Mouse (Mus musculus): ENCODE measurements around the gene Relt. TPM values are rescaled to one million over a fixed set of nuclear protein-coding genes. Genes with fewer than 3 reads are reported as not detected.

Relt gene
- 3.8 and 4.8 TPM in 2 replicates for polyA plus RNA-seq (2015; fragmentation: Nextera tagmentation; extraction: Ambion mirVana)

DNA sequence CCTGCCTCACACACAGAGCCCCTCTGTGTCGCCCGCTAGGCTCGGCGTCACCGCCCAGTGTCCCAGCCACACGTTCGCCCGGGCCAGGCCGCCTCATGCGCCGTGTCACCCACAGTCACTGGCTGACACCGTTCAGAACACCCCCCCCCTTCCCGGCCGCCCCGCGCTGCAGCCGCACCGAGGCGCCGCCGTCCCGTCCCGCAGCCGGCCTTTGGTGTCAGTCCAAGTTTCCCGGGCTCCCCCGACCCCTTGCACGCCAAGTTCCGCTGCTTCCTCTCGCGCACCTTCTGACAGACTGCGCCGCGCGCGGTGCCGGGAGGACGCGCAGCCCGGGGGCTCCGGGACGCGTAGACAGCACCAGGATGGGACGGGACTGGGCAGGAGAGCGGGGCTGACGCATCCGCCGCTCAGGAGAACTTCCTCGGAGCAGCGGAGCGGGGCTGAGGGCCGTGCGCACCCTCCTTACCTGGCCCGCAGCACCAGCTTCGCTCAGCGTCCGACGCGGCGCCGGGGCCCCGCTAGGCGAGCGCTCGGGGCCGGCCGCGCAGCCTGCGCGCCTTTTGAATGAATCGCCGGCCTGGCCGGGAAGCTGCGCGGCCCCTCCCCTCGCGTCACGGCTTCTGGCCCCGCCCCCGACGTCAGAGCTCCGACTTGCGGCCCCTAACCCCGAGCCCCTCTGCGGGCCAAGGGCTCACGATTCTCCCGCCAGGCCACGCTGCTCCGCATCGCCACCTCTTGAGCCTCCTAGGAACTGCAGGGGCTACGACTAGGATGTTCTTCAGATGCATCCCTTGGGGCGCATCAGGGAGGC lies at the start of gene Relt:
TSS of gene Relt (minus strand) at position 619 of the 811 bp plus-strand sequence.
- no peaks in the 10 kb centered on the region for H3K36me3 ChIP-seq (ENCODE audit: insufficient read depth, low read length)
- peak; percentile 93 for ATAC-seq (ENCODE audit: low FRiP score, low TSS enrichment)
- H3K9ac ChIP-seq (replicated peaks; ENCODE audit: low read length) = peak within 1 kb of the TSS; percentile 79
- under 1% methylated on average over 88 of the region's 91 CpGs for WGBS
- H3K4me2 ChIP-seq (replicated peaks; ENCODE audit: low read depth, low read length) = peak within 1 kb of the TSS; percentile 99
- peaks cover 6% of the 10 kb centered on the region; the same call in 1 of the 2 replicates for H3K4me1 ChIP-seq (ENCODE audit: insufficient read depth, low read length)
- peak within 1 kb of the TSS; percentile 65; the same call in 1 of the 2 replicates for H3K27ac ChIP-seq (ENCODE audit: low read length)
- no peaks in the 10 kb centered on the region for H3K27me3 ChIP-seq (ENCODE audit: insufficient read depth, low read length)
- no peaks in the 10 kb centered on the region for H3K9me3 ChIP-seq (ENCODE audit: low read length)
- H3K4me3 ChIP-seq (ENCODE audit: low read length) = peak within 1 kb of the TSS; percentile 85

- ATAC-seq (ENCODE audit: low FRiP score, low TSS enrichment) = peak; percentile 17; the same call in 1 of the 2 replicates
- no peak overlapping the region for H3K4me3 ChIP-seq (ENCODE audit: low read length)
Observed at GRCm38 (mm10) chr7:100911791-100912190, 48.5 kb upstream of the Relt start.

DNA sequence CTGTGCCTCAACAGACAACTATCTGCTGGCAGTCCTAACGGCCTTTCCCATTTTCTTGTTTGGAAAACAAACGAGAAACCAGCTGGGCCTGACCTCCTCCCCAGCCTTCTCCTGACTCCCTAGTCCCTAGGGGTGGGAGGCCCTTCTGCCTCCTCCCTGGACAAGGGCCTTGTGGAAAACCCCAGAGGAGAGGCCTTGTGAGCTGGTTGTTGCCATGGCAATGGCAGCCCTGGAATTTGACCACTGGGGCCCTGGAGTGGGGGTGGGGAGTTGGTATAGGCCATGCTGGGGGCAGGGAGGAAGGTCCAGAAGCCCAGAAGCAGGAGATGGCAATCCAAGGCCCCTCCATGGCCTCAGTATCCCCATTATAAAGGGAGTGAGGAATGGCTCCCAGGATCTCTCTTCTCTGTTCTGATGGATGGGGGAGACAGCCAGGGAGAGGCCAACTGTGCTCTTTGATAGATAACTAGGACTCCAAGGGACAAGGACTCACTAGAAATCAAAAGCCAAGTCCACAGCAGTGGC lies 48.1 kb upstream of the Relt start:
- peak; percentile 58 for ATAC-seq (ENCODE audit: low FRiP score, low TSS enrichment)
- 5% methylated on average over 2 of the region's 2 CpGs for WGBS

More at GRCm38 (mm10) chr7:100911791-100912190, 48.5 kb upstream of the Relt start:
- Histone ChIP-seq H3K9ac (replicated peaks; ENCODE audit: low read length) (0 out of 2 replicates have a peak overlapping the region, but pooled peaks have one; percentile 9), H3K4me2 (replicated peaks; ENCODE audit: low read depth, low read length) (peak overlapping the region; percentile 17; the same call in 1 of the 2 replicates), H3K27me3 (ENCODE audit: insufficient read depth, low read length) (no peaks in the 10 kb centered on the region), H3K9me3 (ENCODE audit: low read length) (no peaks in the 10 kb centered on the region), H3K36me3 (ENCODE audit: insufficient read depth, low read length) (peaks cover 15% of the 10 kb centered on the region), H3K27ac (ENCODE audit: low read length) (peak overlapping the region; percentile 80), H3K4me1 (ENCODE audit: insufficient read depth, low read length) (peaks cover 89% of the 10 kb centered on the region)
- WGBS = 29% methylated on average over 9 of the region's 9 CpGs

DNA sequence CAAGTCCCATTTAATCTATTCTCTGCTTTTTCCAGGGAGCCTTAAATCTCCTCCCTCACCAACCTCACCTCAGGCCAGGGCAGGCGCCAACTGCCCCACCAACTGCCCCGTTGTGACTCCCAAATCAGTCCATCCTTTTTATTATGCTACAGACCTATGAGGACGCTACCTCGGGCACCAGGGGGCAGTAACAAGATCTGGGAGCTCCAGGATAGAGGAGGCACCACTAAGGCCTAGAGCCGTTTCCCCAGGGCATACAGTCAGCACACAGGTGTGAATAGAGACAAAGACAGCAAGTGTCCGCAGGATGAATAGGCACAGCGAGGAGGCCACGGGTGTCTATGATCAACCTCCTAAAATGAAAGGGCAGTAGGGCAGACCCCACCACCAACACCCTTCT lies 45.3 kb upstream of the Relt start:
- Histone ChIP-seq H3K9ac (replicated peaks; ENCODE audit: low read length) (no peak overlapping the region), H3K4me1 (ENCODE audit: insufficient read depth, low read length) (peaks cover 70% of the 10 kb centered on the region), H3K9me3 (ENCODE audit: low read length) (no peaks in the 10 kb centered on the region), H3K4me2 (replicated peaks; ENCODE audit: low read depth, low read length) (no peak overlapping the region), H3K36me3 (ENCODE audit: insufficient read depth, low read length) (peaks cover 14% of the 10 kb centered on the region), H3K27ac (ENCODE audit: low read length) (peak overlapping the region; percentile 89), H3K27me3 (ENCODE audit: insufficient read depth, low read length) (no peaks in the 10 kb centered on the region), H3K4me3 (ENCODE audit: low read length) (no peak overlapping the region)
- ATAC-seq (ENCODE audit: low FRiP score, low TSS enrichment) = peak; percentile 8
- 32% methylated on average over 8 of the region's 8 CpGs for WGBS

More for the DNA sequence above, 48.1 kb upstream of the Relt start:
- Histone ChIP-seq H3K4me2 (replicated peaks; ENCODE audit: low read depth, low read length) (peak overlapping the region; percentile 17; the same call in 1 of the 2 replicates), H3K27me3 (ENCODE audit: insufficient read depth, low read length) (no peaks in the 10 kb centered on the region), H3K27ac (ENCODE audit: low read length) (peak overlapping the region; percentile 80), H3K9ac (replicated peaks; ENCODE audit: low read length) (peak overlapping the region; percentile 9; the same call in 1 of the 2 replicates), H3K9me3 (ENCODE audit: low read length) (no peaks in the 10 kb centered on the region), H3K4me1 (ENCODE audit: insufficient read depth, low read length) (peaks cover 84% of the 10 kb centered on the region), H3K4me3 (ENCODE audit: low read length) (no peak overlapping the region), H3K36me3 (ENCODE audit: insufficient read depth, low read length) (peaks cover 11% of the 10 kb centered on the region)

GRCm38 (mm10) chr7:100908061-100908460 lies 44.8 kb upstream of the Relt start:
- peaks cover 65% of the 10 kb centered on the region for H3K4me1 ChIP-seq (ENCODE audit: insufficient read depth, low read length)
- H3K27ac ChIP-seq (ENCODE audit: low read length) = peak overlapping the region; percentile 89
- ATAC-seq (ENCODE audit: low FRiP score, low TSS enrichment) = peak; percentile 28; the same call in 1 of the 2 replicates
- H3K4me3 ChIP-seq (ENCODE audit: low read length) = no peak overlapping the region
- WGBS = 64% methylated on average over 8 of the region's 8 CpGs
- peak overlapping the region; percentile 54 for H3K9ac ChIP-seq (replicated peaks; ENCODE audit: low read length)
- H3K27me3 ChIP-seq (ENCODE audit: insufficient read depth, low read length) = no peaks in the 10 kb centered on the region
- peaks cover 14% of the 10 kb centered on the region for H3K36me3 ChIP-seq (ENCODE audit: insufficient read depth, low read length)
- no peak overlapping the region for H3K4me2 ChIP-seq (replicated peaks; ENCODE audit: low read depth, low read length)
- H3K9me3 ChIP-seq (ENCODE audit: low read length) = no peaks in the 10 kb centered on the region

GRCm38 (mm10) chr7:100907231-100907630 lies 44.0 kb upstream of the Relt start:
- peaks cover 14% of the 10 kb centered on the region for H3K36me3 ChIP-seq (ENCODE audit: insufficient read depth, low read length)
- H3K27ac ChIP-seq (ENCODE audit: low read length) = peak overlapping the region; percentile 89
- WGBS = 0% methylated on average over 1 of the region's 1 CpGs
- no peaks in the 10 kb centered on the region for H3K9me3 ChIP-seq (ENCODE audit: low read length)
- no peaks in the 10 kb centered on the region for H3K27me3 ChIP-seq (ENCODE audit: insufficient read depth, low read length)
- 0 out of 2 replicates have a peak overlapping the region, but pooled peaks have one; percentile 26 for H3K4me2 ChIP-seq (replicated peaks; ENCODE audit: low read depth, low read length)
- H3K4me1 ChIP-seq (ENCODE audit: insufficient read depth, low read length) = peaks cover 58% of the 10 kb centered on the region
- no peak; the same call in 1 of the 2 replicates for ATAC-seq (ENCODE audit: low FRiP score, low TSS enrichment)
- H3K9ac ChIP-seq (replicated peaks; ENCODE audit: low read length) = peak overlapping the region; percentile 54
- H3K4me3 ChIP-seq (ENCODE audit: low read length) = no peak overlapping the region

- Histone ChIP-seq H3K4me2 (replicated peaks; ENCODE audit: low read depth, low read length) (no peak overlapping the region), H3K4me3 (ENCODE audit: low read length) (no peak overlapping the region), H3K4me1 (ENCODE audit: insufficient read depth, low read length) (peaks cover 48% of the 10 kb centered on the region), H3K27me3 (ENCODE audit: insufficient read depth, low read length) (no peaks in the 10 kb centered on the region), H3K9ac (replicated peaks; ENCODE audit: low read length) (no peak overlapping the region; the same call in 1 of the 2 replicates), H3K27ac (ENCODE audit: low read length) (no peak overlapping the region), H3K36me3 (ENCODE audit: insufficient read depth, low read length) (peaks cover 14% of the 10 kb centered on the region), H3K9me3 (ENCODE audit: low read length) (no peaks in the 10 kb centered on the region)
- WGBS = 91% methylated on average over 10 of the region's 10 CpGs
- ATAC-seq (ENCODE audit: low FRiP score, low TSS enrichment) = no peak
Observed at GRCm38 (mm10) chr7:100906029-100906789, 43.0 kb upstream of the Relt start.

DNA sequence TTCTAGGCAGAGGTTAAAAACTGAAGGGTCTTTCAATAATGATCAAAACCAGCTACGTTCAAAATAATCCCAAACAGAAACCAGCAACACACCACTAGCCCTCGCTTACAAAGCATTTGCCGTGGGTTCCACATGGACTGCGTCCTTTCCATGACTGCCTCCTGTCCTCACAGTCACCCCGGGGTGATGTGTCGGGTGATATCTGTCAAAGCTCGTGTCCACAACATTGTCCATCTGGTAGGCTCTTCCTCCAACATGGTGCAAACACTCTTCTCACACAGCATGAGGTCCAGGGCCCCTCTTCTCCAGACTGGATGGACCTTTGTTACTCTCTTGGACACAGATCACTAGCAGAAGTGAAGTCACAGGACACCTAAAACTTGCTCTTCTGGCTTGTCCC lies 41.8 kb upstream of the Relt start:
- Histone ChIP-seq H3K4me1 (ENCODE audit: insufficient read depth, low read length) (peaks cover 36% of the 10 kb centered on the region), H3K9me3 (ENCODE audit: low read length) (no peaks in the 10 kb centered on the region), H3K4me2 (replicated peaks; ENCODE audit: low read depth, low read length) (no peak overlapping the region), H3K27ac (ENCODE audit: low read length) (no peak overlapping the region), H3K9ac (replicated peaks; ENCODE audit: low read length) (0 out of 2 replicates have a peak overlapping the region, but pooled peaks have one; percentile 26), H3K4me3 (ENCODE audit: low read length) (no peak overlapping the region), H3K36me3 (ENCODE audit: insufficient read depth, low read length) (peaks cover 14% of the 10 kb centered on the region), H3K27me3 (ENCODE audit: insufficient read depth, low read length) (no peaks in the 10 kb centered on the region)
- no peak for ATAC-seq (ENCODE audit: low FRiP score, low TSS enrichment)
- 78% methylated on average over 7 of the region's 7 CpGs for whole genome bisulfite sequencing

DNA sequence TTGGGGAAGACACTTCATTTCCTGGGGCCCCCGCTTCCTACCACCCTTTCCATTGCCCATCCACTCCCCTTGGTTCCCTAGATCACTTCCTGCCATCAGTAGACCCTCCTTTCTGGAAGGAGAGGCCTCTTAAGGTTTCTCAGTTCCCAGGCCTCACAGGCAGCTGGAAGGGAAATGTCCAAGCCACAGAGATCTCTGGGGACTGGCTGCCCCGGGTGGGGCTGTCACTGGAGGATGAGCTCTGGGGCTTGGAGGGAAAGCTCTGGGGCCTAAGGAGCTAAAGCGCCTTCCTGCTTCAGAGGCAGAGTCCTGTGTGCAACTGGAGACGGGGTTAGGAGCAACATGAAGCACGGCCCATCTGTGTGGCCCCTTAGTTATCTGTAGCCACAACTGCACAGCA lies 41.4 kb upstream of the Relt start:
- peaks cover 32% of the 10 kb centered on the region for H3K4me1 ChIP-seq (ENCODE audit: insufficient read depth, low read length)
- H3K4me3 ChIP-seq (ENCODE audit: low read length) = no peak overlapping the region
- H3K36me3 ChIP-seq (ENCODE audit: insufficient read depth, low read length) = peaks cover 14% of the 10 kb centered on the region
- H3K27ac ChIP-seq (ENCODE audit: low read length) = peak overlapping the region; percentile 33; the same call in 1 of the 2 replicates
- no peak for ATAC-seq (ENCODE audit: low FRiP score, low TSS enrichment)
- no peaks in the 10 kb centered on the region for H3K9me3 ChIP-seq (ENCODE audit: low read length)
- WGBS = 76% methylated on average over 5 of the region's 5 CpGs
- H3K4me2 ChIP-seq (replicated peaks; ENCODE audit: low read depth, low read length) = no peak overlapping the region
- 0 out of 2 replicates have a peak overlapping the region, but pooled peaks have one; percentile 26 for H3K9ac ChIP-seq (replicated peaks; ENCODE audit: low read length)
- H3K27me3 ChIP-seq (ENCODE audit: insufficient read depth, low read length) = no peaks in the 10 kb centered on the region

Measured in kidney, embryonic 16.5 days (tissue).